Mouse (Mus musculus): ENCODE measurements around the gene Mical3.

DNA sequence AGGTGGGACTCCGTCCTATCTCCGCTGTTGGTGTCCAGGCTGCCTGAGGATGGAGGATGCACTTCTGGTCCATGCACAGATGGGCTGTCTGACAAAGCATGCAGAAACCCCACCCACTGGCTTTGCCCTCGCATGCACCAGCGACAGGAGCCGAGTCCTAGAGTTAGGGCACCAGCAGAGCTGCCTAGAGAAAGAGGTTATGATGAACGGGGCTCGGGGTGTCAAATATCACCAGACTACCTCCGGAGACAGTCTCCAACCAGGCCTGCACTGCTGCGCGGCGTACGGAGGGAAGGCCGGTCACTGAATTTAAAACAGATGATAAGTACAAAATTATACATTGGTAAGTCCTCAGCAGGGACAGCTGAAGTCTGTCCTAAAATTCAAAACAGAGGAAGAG is 165.0 kb downstream of the Mical3 start:
- TF ChIP-seq ZC3H11A (IDR thresholded peaks at IDR 0.05; ENCODE audit: borderline replicate concordance, low read depth, low read length) = no peak
- TF ChIP-seq MAFK (IDR thresholded peaks at IDR 0.05; ENCODE audit: insufficient read depth, low read depth, low read length) = no peak
- TF ChIP-seq ZNF384 (IDR thresholded peaks at IDR 0.05; ENCODE audit: low read depth, low read length) = no peak
- TF ChIP-seq CHD2 (IDR thresholded peaks at IDR 0.05; ENCODE audit: low read depth, low read length) = no peak

Measured in ES-E14 (cell line).